Mouse (Mus musculus): ENCODE data around the gene Clic4.
"Not testable (repeated sequence)": the region's sequence is repeated elsewhere in the genome, so short reads cannot be mapped to it uniquely, and the experiment has no call there.

The Clic4 gene

GRCm38 (mm10) chr4:135291841-135292240, 19.2 kb upstream of the Clic4 start:
- DNase-seq: no peak

DNA sequence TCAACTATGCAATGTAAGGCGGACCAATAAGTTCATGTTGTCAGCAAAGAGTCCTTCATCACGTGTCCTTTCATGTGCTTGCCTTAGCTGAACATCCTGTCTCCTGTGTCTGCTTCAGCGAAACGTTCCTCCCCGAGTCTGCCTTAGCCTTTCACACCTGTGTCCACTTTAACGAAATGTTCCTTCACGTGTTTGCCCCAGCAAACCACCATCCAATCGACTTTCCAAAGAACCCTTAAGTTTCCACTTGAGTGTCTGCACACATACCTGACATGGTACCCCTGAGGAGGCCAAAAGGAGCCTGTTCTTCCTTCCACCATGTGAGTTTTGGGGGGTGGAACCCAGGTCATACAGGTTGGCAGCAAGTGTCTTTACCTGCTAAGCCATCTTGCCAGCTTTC, 18.6 kb upstream of the Clic4 start:
- DNase-seq: no peak

GRCm38 (mm10) chr4:135287975-135288374, 15.4 kb upstream of the Clic4 start:
- DNase-seq: no peak

GRCm38 (mm10) chr4:135286833-135287395, 14.3 kb upstream of the Clic4 start:
- DNase-seq: no peak

DNA sequence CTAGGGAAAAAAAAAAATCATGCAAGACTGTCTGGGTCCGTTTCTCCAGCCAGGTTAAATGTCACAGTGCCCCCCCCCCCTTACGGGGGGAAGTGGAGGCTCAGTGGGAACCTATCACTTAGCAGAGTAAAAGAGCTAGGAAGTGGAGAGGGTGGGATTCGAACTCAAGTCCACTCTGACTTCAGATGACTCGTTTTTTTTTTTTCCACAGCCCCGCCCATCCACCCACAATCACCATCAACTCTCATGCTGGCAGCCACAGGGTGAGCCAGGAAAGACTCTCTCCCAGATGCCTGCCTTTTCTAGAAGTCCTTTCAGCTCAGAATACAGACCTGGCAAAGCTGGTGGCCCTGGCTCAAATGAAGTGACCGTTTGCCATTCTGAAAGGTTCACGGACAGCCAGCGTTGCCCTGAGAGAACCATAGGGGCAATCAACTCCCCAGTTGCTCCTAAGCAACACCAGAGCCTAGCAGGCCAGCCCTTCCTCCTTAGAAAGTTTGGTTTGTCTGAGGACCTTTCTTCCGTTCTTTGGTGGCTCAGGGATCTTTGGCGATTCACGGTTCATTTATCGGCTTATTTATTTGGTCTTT, 13.5 kb upstream of the Clic4 start:
- no peak for DNase-seq

DNA sequence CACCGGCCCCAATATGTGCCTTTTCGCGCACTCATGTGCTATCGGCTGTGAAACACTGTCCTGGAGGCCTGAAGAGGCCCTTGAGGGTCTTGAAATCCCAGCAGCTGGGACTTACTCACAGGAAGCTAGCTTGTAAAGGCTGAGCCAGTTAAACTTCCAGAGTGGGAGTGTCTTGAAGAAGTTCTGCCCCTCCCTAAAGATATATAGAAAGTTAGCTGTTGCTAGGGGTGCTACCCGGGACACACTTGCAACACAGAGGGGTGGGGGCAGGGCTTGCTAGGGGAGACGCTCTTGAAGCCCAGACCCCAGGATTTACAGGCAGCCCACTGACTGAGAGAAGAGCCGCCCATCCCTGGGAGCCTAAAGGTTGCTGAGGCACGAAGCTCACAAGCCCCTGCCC, 12.8 kb upstream of the Clic4 start:
- DNase-seq: no peak

- no peak for DNase-seq
Observed at GRCm38 (mm10) chr4:135283875-135284274, 11.3 kb upstream of the Clic4 start.

DNA sequence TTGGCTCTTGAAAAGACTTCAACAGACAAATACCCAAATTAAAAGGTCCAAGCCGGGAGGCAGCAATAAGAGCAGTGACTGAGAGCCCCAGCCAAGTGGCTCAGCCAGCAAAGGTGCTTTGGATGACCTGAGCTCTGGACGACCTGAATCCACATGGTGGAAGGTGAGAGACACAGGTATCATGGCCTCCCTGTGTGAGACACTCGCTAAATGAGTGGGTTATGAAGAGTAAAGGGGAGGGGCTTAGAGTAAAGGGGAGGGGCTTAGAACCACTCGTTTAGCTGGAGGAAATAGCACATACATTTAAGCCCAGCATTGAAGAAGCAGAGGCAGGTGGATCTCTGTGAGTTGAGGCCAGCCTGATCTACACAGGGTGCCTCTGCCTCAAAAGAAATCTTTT, 10.8 kb upstream of the Clic4 start:
- no peak for DNase-seq

DNA sequence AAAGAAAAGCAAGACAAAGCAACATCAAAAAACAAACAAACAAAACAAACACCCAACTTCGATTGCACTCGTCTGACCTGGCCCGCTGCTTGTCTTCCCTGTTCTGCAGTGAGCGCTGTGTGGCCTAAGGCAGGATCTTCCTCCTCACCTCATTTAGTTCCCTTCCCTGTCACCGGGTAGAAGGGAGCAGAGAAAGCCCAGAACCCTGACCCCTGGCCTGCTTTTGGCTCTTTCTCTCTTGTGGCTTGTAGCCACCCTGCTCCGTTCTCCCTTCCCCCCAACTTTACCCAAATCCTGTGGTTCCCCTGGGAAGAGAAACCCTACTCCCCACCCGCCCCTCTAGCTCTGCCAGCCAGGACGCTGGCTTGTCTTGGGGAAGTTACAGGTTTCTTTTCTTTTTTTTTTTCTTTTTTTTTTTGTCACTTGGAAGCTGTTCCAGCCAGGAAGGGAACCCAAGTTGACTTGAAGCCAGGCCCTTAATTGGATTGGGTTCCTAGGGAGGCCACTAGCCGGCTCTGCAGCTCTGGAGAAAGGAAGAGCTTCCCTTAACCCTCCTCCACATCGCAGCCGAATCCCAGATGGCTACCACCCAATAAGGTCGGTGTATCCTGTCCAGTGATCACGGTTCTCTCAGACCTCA, 10.2 kb upstream of the Clic4 start:
- no peak for DNase-seq

DNA sequence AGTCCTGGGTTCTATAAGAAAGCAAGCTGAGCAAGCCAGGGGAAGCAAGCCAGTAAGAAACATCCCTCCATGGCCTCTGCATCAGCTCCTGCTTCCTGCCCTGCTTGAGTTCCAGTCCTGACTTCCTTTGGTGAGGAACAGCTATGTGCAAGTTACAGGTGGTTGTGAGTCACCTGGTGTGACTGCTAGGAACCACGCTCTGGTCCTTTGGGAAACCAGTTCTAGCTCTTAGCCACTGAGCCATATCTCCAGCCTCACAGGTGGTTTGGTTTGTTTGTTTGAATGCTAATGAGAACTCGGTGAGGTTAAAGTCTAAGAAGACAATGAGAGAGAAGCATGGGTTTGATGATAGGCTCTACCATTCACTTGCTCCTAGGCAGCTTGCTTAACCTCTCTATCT, 7.4 kb upstream of the Clic4 start:
- DNase-seq: not testable (repeated sequence)

GRCm38 (mm10) chr4:135276681-135277379, 4.2 kb upstream of the Clic4 start:
- DNase-seq: no peak

DNA sequence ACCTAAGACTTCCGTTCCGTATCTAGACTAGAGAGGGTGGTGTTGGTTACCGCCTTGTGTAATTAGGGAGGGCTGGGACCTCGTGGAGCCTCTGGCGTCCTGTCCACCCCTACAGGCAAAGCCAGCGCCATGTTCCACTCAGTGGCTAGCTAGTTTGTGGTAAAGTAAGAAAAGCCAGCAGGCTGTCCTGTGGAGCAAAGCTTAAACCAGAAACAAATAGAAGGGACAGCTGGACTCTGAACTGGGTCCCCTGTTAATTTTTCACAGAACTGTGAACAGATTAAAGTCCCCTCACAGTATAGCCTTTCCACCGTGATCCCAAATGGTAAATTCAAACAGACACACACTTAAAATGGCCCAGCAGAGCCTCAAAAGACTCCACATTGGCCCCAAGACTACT, 2.1 kb upstream of the Clic4 start:
- no peak for DNase-seq

GRCm38 (mm10) chr4:135273307-135273682, 681 bp upstream of the Clic4 start:
- DNase-seq: no peak

DNA sequence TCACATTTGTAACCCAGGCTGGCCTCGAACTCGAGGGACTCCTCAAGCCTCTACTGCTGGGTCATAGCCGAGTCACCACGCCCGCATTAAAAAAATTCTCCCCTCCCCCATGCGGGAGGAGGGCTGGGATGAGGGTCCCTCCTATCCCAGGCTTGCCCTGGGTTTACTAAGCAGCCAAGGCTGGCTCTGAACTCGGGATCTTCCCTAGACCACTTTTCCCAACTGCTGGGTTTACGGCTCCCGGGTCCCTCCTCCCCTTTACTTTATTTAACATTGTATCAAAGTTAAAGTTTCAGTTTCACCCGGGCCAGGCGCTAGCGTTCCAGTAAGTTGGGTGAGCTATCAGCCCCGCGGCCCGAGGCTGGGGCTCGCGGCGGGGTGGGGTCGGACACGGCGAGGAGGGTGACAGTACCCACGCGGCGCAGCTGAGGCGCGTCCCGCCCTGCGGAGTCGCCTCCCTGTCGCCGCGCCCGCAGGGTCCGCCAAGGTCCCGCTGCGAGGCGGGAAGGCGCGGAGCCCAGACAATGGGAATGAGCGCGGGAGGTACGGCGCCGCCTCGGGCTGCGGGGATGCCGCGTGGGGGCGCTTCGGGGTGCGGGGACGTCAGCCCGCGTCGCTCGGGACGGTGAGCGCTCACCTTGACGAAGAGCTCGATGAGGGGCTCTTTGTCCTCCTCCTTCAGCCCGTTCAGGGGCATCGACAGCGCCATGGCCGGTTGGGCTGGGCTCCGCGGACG, 565 bp downstream of the Clic4 start:
- no peak for DNase-seq

- DNase-seq: no peak
Observed at GRCm38 (mm10) chr4:135271419-135271828, 1.2 kb downstream of the Clic4 start.

- DNase-seq: no peak
Observed at GRCm38 (mm10) chr4:135270476-135270875, 2.1 kb downstream of the Clic4 start.

DNA sequence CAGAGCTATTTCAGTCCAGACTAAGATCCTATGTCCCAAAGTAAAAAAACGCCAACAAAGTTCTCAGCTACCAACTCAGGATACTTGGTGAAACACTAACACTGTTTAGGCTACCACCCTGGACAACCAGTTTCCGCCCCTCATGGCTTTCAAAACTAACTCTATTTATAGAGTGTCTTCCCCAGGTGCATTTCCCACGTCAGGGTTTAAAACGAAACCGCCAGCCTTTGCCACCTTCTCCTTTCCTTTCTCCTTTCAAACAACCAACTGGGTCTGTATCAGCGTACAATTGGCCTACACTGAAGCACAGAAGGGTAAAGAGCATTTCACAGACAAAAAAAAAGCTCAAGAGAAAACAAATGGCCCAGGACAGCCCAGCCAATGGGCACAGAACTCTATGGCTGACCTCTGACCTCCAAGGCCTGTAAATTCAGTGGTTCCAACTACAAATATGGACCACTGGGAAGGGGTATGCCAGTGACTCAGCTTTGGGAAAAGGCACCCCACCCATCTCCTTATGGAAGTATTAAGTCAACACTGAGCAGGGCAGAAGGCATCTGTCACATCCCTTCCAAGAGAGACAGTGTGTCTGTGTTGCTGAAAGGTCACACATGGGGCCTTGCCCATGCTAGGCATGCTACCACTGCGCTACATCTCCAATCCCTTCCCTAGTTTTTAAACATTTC, 2.8 kb downstream of the Clic4 start:
- no peak for DNase-seq

DNA sequence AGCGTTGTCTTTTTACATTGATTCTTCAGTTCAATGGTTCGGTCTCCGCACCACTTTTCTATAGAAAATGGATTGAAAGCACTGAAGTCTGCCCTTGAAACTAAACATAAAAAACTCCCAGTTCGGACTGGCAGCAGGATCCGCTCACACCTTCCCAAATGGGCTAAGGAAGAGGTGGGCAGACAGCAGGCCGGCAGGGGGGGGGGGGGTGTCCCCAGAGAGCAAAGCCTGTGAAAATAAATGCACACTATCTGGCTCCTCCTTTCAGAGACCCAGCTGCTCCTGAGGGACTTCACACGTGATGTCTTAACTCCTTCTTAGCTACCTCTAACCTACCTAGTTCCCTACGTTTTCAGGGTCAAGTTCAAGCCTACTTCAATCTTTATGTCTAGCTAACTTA, 5.1 kb downstream of the Clic4 start:
- DNase-seq: no peak

DNA sequence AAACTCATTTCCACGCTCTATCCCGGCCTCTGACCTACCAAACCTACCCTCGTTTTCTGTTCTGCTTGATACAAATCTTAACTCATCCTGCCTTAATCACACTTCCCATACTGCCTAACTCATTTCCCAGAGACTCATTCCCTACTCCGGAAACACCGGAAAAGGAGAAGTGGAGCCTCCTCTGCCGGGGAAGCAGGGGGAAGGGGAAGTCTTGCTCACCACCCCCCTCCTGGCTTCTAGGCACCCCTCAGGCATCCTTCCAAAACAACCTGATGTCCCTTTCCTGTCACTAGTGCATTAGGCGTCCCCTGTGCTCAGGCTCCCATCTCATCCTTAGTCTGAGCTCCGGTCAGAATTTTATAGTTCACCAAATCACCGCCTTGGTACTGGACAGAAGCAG, 5.6 kb downstream of the Clic4 start:
- no peak for DNase-seq

DNA sequence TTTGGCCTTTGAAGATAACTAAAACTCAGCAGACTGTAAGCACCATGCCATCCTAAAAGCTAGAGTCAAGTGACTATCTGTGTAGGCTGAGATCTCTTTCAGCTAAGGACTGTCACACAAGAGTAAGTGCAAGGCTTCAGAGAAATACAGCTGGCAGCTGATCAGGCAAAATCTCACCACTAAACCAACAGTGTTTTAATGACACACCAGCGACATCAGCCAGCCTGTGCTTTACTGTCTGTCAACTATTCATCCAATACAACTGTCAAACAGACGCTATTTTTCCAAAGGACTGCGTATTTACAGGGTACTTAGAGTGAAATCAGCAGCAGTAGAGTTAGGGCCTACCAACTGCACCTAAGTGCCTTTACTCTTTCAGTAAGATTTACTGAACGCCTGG, 12.2 kb downstream of the Clic4 start:
- no peak for DNase-seq

GRCm38 (mm10) chr4:135258521-135258920, 14.1 kb downstream of the Clic4 start:
- no peak for DNase-seq

- no peak for DNase-seq
Observed at GRCm38 (mm10) chr4:135257881-135258476, 14.6 kb downstream of the Clic4 start.

Measured in layer of hippocampus, adult 9-11 months (tissue).